Mouse (Mus musculus) liver, adult 2 months (tissue): Measurements from ENCODE around the gene Ppp2r2c. TPM values are rescaled to one million over a fixed set of nuclear protein-coding genes. Genes with fewer than 3 reads are reported as not detected.

Experiments
- DNase-seq: peaks from one replicate; pipeline ENCODE4 v3.0.0-alpha.2; 2011; ENCODE audit warnings: low read depth, low spot score; ENCODE audit errors: extremely low read depth
- H3K27ac ChIP-seq: fragments of 200-500 bp; replicated peaks from 2 replicates; pipeline ENCODE4 v1.5.1; 2012; ENCODE audit warnings: low read depth, mild to moderate bottlenecking, control low read depth, inconsistent platforms, low read length; ENCODE audit not compliant: insufficient read depth
- H3K27me3 ChIP-seq: fragments of 200-500 bp; 2 replicates; pipeline ENCODE4 v1.6.1; 2012; ENCODE audit warnings: mild to moderate bottlenecking, moderate library complexity, low read length, inconsistent platforms; ENCODE audit not compliant: control insufficient read depth, insufficient read depth
- H3K36me3 ChIP-seq: fragments of 200-500 bp; 2 replicates; pipeline ENCODE4 v1.6.1; 2012; ENCODE audit warnings: low read length, inconsistent platforms; ENCODE audit not compliant: control insufficient read depth, insufficient read depth
- H3K4me1 ChIP-seq: fragments of 200-500 bp; 2 replicates; pipeline ENCODE4 v1.6.1; 2011; ENCODE audit warnings: low read length; ENCODE audit not compliant: control insufficient read depth, insufficient read depth
- H3K4me3 ChIP-seq: fragments of 200-500 bp; 2 replicates; pipeline ENCODE4 v1.5.1; 2011; ENCODE audit warnings: low read depth, mild to moderate bottlenecking, control low read depth, low read length, moderate library complexity; ENCODE audit not compliant: insufficient read depth
- H3K79me2 ChIP-seq: fragments of 200-500 bp; 2 replicates; pipeline ENCODE4 v1.6.1; 2012; ENCODE audit warnings: inconsistent platforms, mild to moderate bottlenecking, low read length, moderate library complexity; ENCODE audit not compliant: control insufficient read depth, insufficient read depth
- H3K9ac ChIP-seq: fragments of 200-500 bp; 2 replicates; pipeline ENCODE4 v1.6.1; 2012; ENCODE audit warnings: low read depth, mild to moderate bottlenecking, control low read depth, inconsistent platforms, low read length
- CTCF ChIP-seq: fragments of 200-500 bp; IDR thresholded peaks from 2 replicates; pipeline ENCODE4 v1.5.1; 2011; ENCODE audit warnings: low read depth, low read length, control low read depth
- POLR2A ChIP-seq: fragments of 200-500 bp; IDR thresholded peaks from 2 replicates; pipeline ENCODE4 v1.6.1; 2011; ENCODE audit warnings: low read length, control low read depth; ENCODE audit not compliant: insufficient read depth; ENCODE audit errors: extremely low read depth
- WGBS: fragments of 180-500 bp; shearing (Covaris S2); methylation state at CpG from one replicate; pipeline ENCODE4 v1.1.7; 2018; 5-methylcytosine and 5-hydroxymethylcytosine counted together
- polyA plus RNA-seq: library from polyadenylated mRNA; depleted of rRNA; stranded (reverse); fragments of >200 nt; gene quantifications from 2 replicates; pipeline ENCODE4 v1.2.3, GENCODE M21; 2012
- total RNA-seq: library from RNA; depleted of rRNA; stranded (reverse); fragments of >200 nt; gene quantifications from 2 replicates; pipeline ENCODE4 v1.2.3, GENCODE M21; 2014

Ppp2r2c gene
- total and polyA plus RNA-seq, 2 experiments: under 0.01 TPM; not detected in 1

DNA sequence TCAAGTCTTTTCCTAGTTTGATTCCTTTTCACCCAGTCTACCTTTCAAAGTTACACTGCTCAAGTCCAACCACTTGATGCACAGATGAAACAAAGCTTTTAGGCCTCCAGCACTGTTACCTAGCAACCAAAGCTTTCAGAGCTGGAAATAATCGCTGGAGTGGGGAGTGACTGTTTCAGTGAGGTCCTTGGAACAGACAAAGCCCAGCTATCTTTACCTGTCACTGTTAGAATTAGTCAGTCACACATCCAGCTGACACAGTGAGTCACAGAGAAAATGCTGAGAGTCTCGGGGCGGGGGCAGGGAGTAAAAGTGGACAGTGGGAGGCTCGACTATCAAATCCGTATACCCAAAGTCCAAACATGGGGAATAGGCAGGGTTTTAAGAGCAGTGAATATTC is 92.2 kb downstream of the Ppp2r2c start:
- no peaks in the 10 kb centered on the region for H3K4me1 ChIP-seq
- no peaks in the 10 kb centered on the region for H3K36me3 ChIP-seq
- TF ChIP-seq CTCF (no peak), POLR2A (no peak)
- no peak overlapping the region for H3K27ac ChIP-seq
- H3K79me2 ChIP-seq: no peaks in the 10 kb centered on the region
- H3K27me3 ChIP-seq: no peaks in the 10 kb centered on the region
- no peak for DNase-seq
- 41% methylated on average over 5 of the region's 5 CpGs for WGBS
- no peak overlapping the region for H3K4me3 ChIP-seq
- H3K9ac ChIP-seq: no peak overlapping the region

DNA sequence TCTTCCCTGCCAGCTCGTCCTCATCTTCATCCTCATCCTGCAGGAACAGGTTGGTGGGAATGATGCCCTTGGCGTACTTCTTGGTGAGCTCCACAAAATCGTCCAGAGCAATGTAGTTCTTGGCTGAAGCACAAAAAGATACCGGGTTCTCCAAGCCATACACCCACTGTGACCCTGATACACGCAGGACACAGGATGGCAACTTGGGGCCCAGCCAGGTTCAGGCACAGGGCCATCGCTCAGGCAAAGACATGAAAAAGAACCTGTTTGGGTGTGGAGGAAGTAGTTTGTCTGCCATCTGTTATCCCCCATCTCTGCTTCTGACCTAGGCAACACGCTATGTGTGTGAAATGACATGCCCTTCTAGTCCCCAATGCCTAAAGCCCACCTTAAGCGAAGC is 103.3 kb downstream of the Ppp2r2c start:
- Histone ChIP-seq H3K27me3 (no peaks in the 10 kb centered on the region), H3K9ac (no peak overlapping the region), H3K4me3 (no peak overlapping the region), H3K36me3 (peaks cover 5% of the 10 kb centered on the region), H3K4me1 (no peaks in the 10 kb centered on the region), H3K27ac (no peak overlapping the region), H3K79me2 (no peaks in the 10 kb centered on the region)
- WGBS: 88% methylated on average over 8 of the region's 8 CpGs
- TF ChIP-seq CTCF: no peak
- TF ChIP-seq POLR2A: no peak
- no peak for DNase-seq

DNA sequence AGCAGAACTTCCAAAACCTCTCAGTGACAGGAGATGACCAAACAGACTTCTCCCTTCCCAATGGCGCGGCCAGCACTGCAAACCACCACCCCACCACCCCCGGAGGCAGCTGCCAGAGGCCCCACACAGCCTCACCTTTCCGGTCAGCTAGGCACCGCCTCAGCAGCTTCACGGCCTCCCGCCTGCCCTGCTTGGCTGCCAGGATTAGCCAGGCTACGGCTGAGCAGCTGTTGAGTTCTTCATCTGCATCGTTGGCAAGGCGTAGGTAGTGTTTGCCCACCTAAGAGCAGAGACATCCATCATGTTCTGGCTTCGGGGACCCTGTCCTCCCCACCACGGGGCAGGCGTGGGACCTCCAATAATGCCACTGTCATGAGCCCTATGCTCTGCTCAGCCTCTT is 107.0 kb downstream of the Ppp2r2c start:
- no peak overlapping the region for H3K9ac ChIP-seq
- TF ChIP-seq POLR2A (no peak), CTCF (no peak)
- no peaks in the 10 kb centered on the region for H3K79me2 ChIP-seq
- 92% methylated on average over 13 of the region's 13 CpGs for WGBS
- H3K36me3 ChIP-seq: peaks cover 5% of the 10 kb centered on the region
- no peaks in the 10 kb centered on the region for H3K4me1 ChIP-seq
- H3K27ac ChIP-seq: no peak overlapping the region
- no peak overlapping the region for H3K4me3 ChIP-seq
- DNase-seq: no peak
- H3K27me3 ChIP-seq: no peaks in the 10 kb centered on the region

DNA sequence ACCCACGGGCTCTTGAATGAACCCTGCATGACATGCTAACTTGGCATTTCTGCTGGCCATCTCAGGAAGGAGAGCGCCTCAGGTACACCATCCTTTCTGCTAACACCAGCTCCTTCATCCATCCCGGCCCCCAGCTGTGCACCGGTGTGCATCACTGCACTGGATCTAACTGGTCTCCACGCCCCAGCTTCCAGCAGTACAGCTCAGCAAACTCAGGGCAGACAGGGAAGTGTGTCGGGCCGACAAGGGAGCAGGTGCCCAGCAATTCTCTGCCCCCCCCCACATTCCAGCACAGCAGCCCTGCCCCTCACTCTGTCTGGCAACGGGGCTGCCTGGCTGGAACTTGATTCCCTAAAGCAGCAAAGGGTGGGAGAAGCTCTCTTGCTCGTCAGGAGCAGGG is 109.5 kb downstream of the Ppp2r2c start:
- no peak overlapping the region for H3K9ac ChIP-seq
- H3K27ac ChIP-seq: no peak overlapping the region
- no peaks in the 10 kb centered on the region for H3K27me3 ChIP-seq
- no peaks in the 10 kb centered on the region for H3K79me2 ChIP-seq
- H3K4me3 ChIP-seq: no peak overlapping the region
- no peak for DNase-seq
- no peaks in the 10 kb centered on the region for H3K4me1 ChIP-seq
- H3K36me3 ChIP-seq: no peaks in the 10 kb centered on the region; the same call in 1 of the 2 replicates
- WGBS: 87% methylated on average over 9 of the region's 9 CpGs
- TF ChIP-seq POLR2A: no peak
- no peak for TF ChIP-seq CTCF

DNA sequence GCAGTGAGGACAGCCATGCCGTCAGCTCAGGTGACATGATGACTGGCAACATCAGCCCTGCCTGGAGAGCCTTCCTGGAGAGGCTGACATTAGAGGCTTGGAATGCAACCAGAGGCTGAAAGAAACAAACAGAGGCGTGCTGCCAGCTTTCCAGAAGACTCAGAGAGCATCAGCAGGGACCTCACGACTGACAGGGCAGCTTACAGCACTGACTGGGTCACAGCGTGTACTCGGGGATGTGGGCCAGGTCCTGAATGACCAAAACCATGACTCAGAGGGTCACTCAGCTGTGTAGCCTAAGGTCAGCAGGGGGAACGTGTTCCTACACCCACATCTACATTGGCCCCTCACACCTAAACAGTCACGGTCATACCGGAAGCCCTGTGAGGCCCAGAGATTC is 110.7 kb downstream of the Ppp2r2c start:
- whole genome bisulfite sequencing: 72% methylated on average over 8 of the region's 8 CpGs
- H3K9ac ChIP-seq: no peak overlapping the region
- DNase-seq: no peak

DNA sequence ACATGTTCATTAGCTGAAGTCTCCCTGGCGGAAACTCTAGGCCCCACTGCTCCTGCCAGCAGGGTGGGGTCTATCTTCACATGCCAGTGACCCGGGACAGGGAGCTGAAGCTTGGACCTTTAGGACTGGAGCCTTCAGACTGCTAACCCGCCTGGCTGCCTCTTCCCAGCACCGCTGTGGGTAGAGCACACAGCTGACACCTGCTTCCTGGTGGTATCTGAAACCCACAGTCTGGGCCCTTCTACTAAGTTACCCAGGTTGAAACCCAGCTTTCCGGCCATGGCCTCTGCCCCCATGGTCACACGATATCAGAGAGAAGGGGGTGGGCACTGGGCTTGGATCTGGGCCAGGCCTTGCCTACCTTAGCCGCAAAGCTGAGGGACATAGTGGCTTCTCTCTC is 111.3 kb downstream of the Ppp2r2c start:
- H3K27ac ChIP-seq: no peak overlapping the region
- DNase-seq: no peak
- H3K9ac ChIP-seq: no peak overlapping the region

More for the DNA sequence above, 110.7 kb downstream of the Ppp2r2c start:
- Histone ChIP-seq H3K4me3 (no peak overlapping the region), H3K27me3 (no peaks in the 10 kb centered on the region), H3K27ac (no peak overlapping the region), H3K4me1 (no peaks in the 10 kb centered on the region), H3K36me3 (no peaks in the 10 kb centered on the region; the same call in 1 of the 2 replicates), H3K79me2 (no peaks in the 10 kb centered on the region; the same call in 1 of the 2 replicates)
- TF ChIP-seq POLR2A (no peak), CTCF (no peak)

More for the DNA sequence above, 111.3 kb downstream of the Ppp2r2c start:
- TF ChIP-seq POLR2A (no peak), CTCF (no peak)
- H3K4me1 ChIP-seq: no peaks in the 10 kb centered on the region
- WGBS: 79% methylated on average over 7 of the region's 7 CpGs
- no peaks in the 10 kb centered on the region for H3K27me3 ChIP-seq
- H3K4me3 ChIP-seq: no peak overlapping the region
- no peaks in the 10 kb centered on the region; the same call in 1 of the 2 replicates for H3K79me2 ChIP-seq
- H3K36me3 ChIP-seq: no peaks in the 10 kb centered on the region; the same call in 1 of the 2 replicates
